Mouse (Mus musculus): ENCODE measurements around the gene Maf. TPM values are rescaled to one million over a fixed set of nuclear protein-coding genes. Genes with fewer than 3 reads are reported as not detected.
A peak's percentile ranks its signal among the peaks of the same experiment; 100 is the strongest.

The Maf gene
- polyA plus RNA-seq (2014; fragmentation: Nextera tagmentation; extraction: Ambion mirVana): 12.6 and 14.1 TPM in 2 replicates

DNA sequence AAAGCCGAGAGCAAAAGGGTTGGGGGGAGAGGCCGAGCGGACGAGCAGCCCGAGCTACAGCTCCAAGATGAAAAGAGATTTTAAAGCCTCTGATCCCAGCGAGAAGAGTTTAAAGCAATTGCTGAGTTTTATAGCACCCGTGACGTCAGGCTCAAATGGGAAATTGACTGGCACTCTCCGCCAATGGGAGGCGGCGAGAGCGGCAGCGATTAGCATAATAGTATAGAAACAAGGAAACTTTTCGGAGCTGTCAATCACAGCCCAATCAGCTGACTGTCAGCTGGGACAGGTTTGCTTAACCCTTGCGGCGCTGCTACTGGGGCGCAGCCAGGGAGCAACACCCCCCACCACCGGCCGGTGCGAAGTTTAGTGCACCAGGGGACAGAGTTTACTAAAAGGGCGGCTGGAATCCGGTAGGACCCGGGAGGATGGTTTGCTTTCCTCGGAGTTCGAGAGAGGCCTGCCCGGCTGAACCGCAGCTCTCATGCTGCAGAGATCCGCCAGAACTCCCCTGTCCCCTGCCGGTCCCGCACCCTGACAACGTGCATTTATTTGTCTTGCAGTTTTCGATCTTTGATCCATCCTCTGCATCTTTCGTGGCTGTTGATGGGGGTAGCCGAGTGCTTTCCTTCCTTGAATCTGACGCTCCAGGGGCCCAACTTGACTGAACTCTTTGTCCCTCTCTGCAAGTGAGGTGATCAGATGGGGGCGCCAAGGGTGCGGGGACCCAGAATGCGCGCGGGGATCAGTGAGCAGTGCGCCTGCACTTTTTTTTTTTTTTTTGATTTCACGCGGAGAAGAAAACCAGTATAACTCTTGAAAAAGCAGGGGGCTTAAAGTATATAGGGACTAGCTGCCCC is at the start of gene Maf:
Gene Maf, minus strand, starts transcription at position 64 of the 860 bp plus-strand sequence.
- Histone ChIP-seq H3K27me3 (ENCODE audit: insufficient read depth, low read length) (0 out of 2 replicates have a peak, but pooled peaks cover 3% of the 10 kb centered on the region), H3K4me3 (ENCODE audit: low read depth, low read length) (peak within 1 kb of the TSS; percentile 77), H3K4me1 (ENCODE audit: insufficient read depth) (peaks cover 10% of the 10 kb centered on the region), H3K4me2 (peak within 1 kb of the TSS; percentile 88), H3K27ac (ENCODE audit: low read depth) (peak within 1 kb of the TSS; percentile 86), H3K36me3 (ENCODE audit: insufficient read depth) (no peaks in the 10 kb centered on the region), H3K9ac (peak within 1 kb of the TSS; percentile 85), H3K9me3 (ENCODE audit: low read depth, low read length) (no peaks in the 10 kb centered on the region)
- under 1% methylated on average over 43 of the region's 43 CpGs for WGBS
- TF ChIP-seq CTCF (IDR thresholded peaks at IDR 0.05; ENCODE audit: low read depth): peak; percentile 13; the same call in 1 of the 2 replicates
- ATAC-seq (ENCODE audit: insufficient read depth): peak; percentile 76
- DNase-seq: peak; percentile 98

DNA sequence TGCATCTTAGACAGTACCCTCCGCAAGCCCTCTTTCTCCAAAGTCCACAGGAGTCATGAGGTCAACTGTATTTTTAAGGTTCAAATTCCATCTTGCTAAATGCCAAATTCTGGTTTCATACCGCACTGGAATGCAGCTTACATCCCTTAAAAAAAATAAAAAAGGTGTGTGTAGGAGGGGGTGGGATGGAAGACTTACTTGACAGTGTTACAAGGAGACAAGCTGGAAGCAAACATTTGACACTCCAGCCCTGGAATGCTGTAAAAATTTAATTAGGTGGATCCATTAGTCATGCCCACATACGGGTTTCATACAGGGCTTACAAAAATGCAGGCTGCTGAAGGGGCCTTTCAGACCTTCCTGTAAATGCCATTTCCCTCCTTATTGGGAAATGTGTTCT is 49.4 kb upstream of the Maf start:
- ATAC-seq (ENCODE audit: insufficient read depth) (no peak), DNase-seq (no peak)
- H3K4me1 ChIP-seq (ENCODE audit: insufficient read depth): peaks cover 21% of the 10 kb centered on the region
- H3K4me3 ChIP-seq (ENCODE audit: low read depth, low read length): no peak overlapping the region
- TF ChIP-seq CTCF (IDR thresholded peaks at IDR 0.05; ENCODE audit: low read depth): no peak
- no peaks in the 10 kb centered on the region for H3K27me3 ChIP-seq (ENCODE audit: insufficient read depth, low read length)
- H3K9ac ChIP-seq: no peak overlapping the region
- H3K36me3 ChIP-seq (ENCODE audit: insufficient read depth): no peaks in the 10 kb centered on the region
- H3K27ac ChIP-seq (ENCODE audit: low read depth): no peak overlapping the region
- no peak overlapping the region for H3K4me2 ChIP-seq
- 57% methylated on average over 3 of the region's 3 CpGs for WGBS
- H3K9me3 ChIP-seq (ENCODE audit: low read depth, low read length): no peaks in the 10 kb centered on the region

DNA sequence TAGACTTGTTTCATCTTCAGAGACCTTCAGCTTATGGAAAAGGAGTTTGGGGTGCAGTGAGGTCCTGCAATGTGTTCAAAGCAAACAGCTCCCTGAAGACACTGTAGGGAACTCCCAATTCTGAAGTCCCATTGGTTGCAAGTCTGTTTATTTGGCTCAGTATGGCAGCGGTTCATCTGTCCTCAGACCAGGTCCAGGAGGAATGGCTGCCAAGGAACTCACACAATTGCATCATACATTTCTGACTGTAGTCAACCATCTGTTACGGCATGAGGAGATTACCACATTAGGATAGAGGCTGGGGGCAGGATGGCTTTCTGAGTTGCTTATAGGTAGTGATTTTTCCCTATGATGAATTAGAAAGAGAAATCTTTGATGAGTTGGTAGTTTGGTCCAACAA is 48.4 kb upstream of the Maf start:
- WGBS: 78% methylated on average over 2 of the region's 2 CpGs
- ATAC-seq (ENCODE audit: insufficient read depth): no peak
- Histone ChIP-seq H3K27me3 (ENCODE audit: insufficient read depth, low read length) (no peaks in the 10 kb centered on the region), H3K9ac (no peak overlapping the region), H3K4me2 (no peak overlapping the region), H3K4me3 (ENCODE audit: low read depth, low read length) (no peak overlapping the region), H3K36me3 (ENCODE audit: insufficient read depth) (no peaks in the 10 kb centered on the region), H3K4me1 (ENCODE audit: insufficient read depth) (peaks cover 21% of the 10 kb centered on the region), H3K9me3 (ENCODE audit: low read depth, low read length) (no peaks in the 10 kb centered on the region), H3K27ac (ENCODE audit: low read depth) (no peak overlapping the region)
- DNase-seq: peak; percentile 54
- TF ChIP-seq CTCF (IDR thresholded peaks at IDR 0.05; ENCODE audit: low read depth): no peak

DNA sequence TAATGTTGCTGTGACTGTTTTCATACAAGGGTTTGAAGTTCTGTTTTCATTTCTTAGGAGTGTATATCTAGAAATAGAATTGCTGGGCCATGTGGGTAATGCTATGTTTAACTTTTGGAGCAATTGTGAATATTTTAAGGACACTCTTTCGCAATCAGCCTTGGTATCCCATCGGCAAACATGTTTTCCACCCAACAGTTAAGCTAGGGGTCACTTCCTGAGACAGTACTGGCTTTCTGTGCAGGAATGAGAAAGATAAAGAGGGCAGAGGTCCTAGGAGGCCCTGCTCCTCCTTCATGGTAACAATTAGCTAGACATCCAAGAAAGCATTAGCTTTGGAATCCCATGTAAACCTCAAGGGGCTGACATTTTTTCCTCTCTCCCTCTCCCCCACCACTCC is 47.1 kb upstream of the Maf start:
- H3K9me3 ChIP-seq (ENCODE audit: low read depth, low read length): no peaks in the 10 kb centered on the region
- TF ChIP-seq CTCF (IDR thresholded peaks at IDR 0.05; ENCODE audit: low read depth): no peak
- no peak for ATAC-seq (ENCODE audit: insufficient read depth)
- H3K27me3 ChIP-seq (ENCODE audit: insufficient read depth, low read length): no peaks in the 10 kb centered on the region
- no peaks in the 10 kb centered on the region for H3K36me3 ChIP-seq (ENCODE audit: insufficient read depth)
- no peak overlapping the region for H3K4me2 ChIP-seq
- WGBS: 28% methylated on average over 2 of the region's 2 CpGs
- no peak overlapping the region for H3K27ac ChIP-seq (ENCODE audit: low read depth)
- peaks cover 21% of the 10 kb centered on the region for H3K4me1 ChIP-seq (ENCODE audit: insufficient read depth)
- H3K4me3 ChIP-seq (ENCODE audit: low read depth, low read length): no peak overlapping the region
- no peak overlapping the region for H3K9ac ChIP-seq
- DNase-seq: peak; percentile 59

DNA sequence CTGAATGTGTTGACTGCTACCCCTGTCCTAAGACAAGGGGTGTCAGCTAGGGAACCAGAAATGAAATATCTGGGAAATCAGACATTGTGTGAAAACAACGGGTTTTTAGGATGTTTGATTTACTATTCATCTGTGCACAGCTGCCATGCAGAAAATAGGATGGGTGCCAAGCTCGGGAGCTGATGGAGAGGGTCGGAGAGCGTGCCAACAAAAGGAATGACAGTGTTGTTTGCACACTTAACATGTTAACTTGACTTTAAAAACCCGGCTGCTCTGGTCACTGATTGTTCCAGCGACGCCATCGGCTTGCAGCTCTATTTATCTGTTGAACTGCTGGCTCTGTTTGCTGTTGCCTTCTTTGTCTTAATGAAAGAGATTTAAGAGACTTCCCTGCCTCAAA is 46.2 kb upstream of the Maf start:
- DNase-seq (peak; percentile 77), ATAC-seq (ENCODE audit: insufficient read depth) (peak; percentile 38; the same call in 1 of the 2 replicates)
- Histone ChIP-seq H3K27ac (ENCODE audit: low read depth) (no peak overlapping the region), H3K4me2 (no peak overlapping the region), H3K9ac (no peak overlapping the region), H3K9me3 (ENCODE audit: low read depth, low read length) (no peaks in the 10 kb centered on the region), H3K4me3 (ENCODE audit: low read depth, low read length) (no peak overlapping the region), H3K27me3 (ENCODE audit: insufficient read depth, low read length) (no peaks in the 10 kb centered on the region), H3K4me1 (ENCODE audit: insufficient read depth) (peaks cover 21% of the 10 kb centered on the region), H3K36me3 (ENCODE audit: insufficient read depth) (no peaks in the 10 kb centered on the region)
- no peak for TF ChIP-seq CTCF (IDR thresholded peaks at IDR 0.05; ENCODE audit: low read depth)
- WGBS: 12% methylated on average over 8 of the region's 8 CpGs

DNA sequence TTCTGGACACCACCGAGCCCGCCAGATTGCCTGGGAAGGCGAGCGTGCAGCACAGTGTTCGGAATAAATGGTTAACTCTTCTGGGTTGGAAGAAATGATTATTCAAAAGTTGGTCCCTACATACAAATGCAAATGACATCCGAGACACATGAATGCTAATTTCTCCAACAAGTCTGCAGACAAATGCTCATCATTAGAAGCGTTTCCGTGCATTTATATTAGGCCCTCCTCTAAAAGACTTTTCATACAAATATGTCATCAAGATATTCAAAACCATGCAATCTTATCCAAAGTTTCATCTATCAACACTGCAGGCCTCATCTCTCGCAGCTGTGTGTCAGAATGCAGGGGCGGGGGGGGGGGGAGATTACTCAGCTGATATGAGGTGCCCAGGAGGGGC is 39.8 kb upstream of the Maf start:
- Histone ChIP-seq H3K4me1 (ENCODE audit: insufficient read depth) (no peaks in the 10 kb centered on the region), H3K9me3 (ENCODE audit: low read depth, low read length) (no peaks in the 10 kb centered on the region), H3K4me2 (no peak overlapping the region), H3K27ac (ENCODE audit: low read depth) (no peak overlapping the region), H3K4me3 (ENCODE audit: low read depth, low read length) (no peak overlapping the region), H3K27me3 (ENCODE audit: insufficient read depth, low read length) (no peaks in the 10 kb centered on the region), H3K9ac (no peak overlapping the region), H3K36me3 (ENCODE audit: insufficient read depth) (no peaks in the 10 kb centered on the region)
- no peak for ATAC-seq (ENCODE audit: insufficient read depth)
- WGBS: 82% methylated on average over 10 of the region's 10 CpGs
- no peak for TF ChIP-seq CTCF (IDR thresholded peaks at IDR 0.05; ENCODE audit: low read depth)
- no peak for DNase-seq

DNA sequence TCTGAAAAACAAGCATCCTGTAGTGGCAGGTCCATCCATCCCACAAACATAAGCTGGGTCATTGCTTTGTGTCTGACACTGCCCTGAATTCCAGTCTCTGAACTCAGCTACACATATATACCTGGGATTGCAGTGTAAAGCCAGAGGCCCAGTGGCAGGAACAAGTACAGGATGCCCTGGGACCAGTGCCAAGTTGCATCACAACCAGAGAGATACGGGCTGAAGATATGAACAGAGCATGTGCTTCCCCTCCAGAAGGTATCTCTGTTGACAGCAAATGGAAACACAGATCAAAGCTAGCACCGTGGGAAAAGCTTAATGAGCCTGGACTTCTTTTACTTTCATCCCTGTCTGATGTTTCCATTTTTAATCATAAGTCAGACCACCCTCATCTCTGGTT is 38.1 kb upstream of the Maf start:
- no peak overlapping the region for H3K4me2 ChIP-seq
- H3K27ac ChIP-seq (ENCODE audit: low read depth): no peak overlapping the region
- H3K4me3 ChIP-seq (ENCODE audit: low read depth, low read length): no peak overlapping the region
- no peaks in the 10 kb centered on the region for H3K9me3 ChIP-seq (ENCODE audit: low read depth, low read length)
- no peak overlapping the region for H3K9ac ChIP-seq
- WGBS: 22% methylated on average over 2 of the region's 2 CpGs
- H3K27me3 ChIP-seq (ENCODE audit: insufficient read depth, low read length): no peaks in the 10 kb centered on the region
- H3K36me3 ChIP-seq (ENCODE audit: insufficient read depth): no peaks in the 10 kb centered on the region
- H3K4me1 ChIP-seq (ENCODE audit: insufficient read depth): no peaks in the 10 kb centered on the region
- ATAC-seq (ENCODE audit: insufficient read depth) (no peak), DNase-seq (no peak)
- TF ChIP-seq CTCF (IDR thresholded peaks at IDR 0.05; ENCODE audit: low read depth): no peak

Measured in lung, embryonic 14.5 days (tissue).